Mouse (Mus musculus): ENCODE measurements around the gene Col8a2. TPM values are rescaled to one million over a fixed set of nuclear protein-coding genes. Genes with fewer than 3 reads are reported as not detected.
A peak's percentile ranks its signal among the peaks of the same experiment; 100 is the strongest.

Col8a2 gene
- total and polyA plus RNA-seq, 3 experiments = not detected

DNA sequence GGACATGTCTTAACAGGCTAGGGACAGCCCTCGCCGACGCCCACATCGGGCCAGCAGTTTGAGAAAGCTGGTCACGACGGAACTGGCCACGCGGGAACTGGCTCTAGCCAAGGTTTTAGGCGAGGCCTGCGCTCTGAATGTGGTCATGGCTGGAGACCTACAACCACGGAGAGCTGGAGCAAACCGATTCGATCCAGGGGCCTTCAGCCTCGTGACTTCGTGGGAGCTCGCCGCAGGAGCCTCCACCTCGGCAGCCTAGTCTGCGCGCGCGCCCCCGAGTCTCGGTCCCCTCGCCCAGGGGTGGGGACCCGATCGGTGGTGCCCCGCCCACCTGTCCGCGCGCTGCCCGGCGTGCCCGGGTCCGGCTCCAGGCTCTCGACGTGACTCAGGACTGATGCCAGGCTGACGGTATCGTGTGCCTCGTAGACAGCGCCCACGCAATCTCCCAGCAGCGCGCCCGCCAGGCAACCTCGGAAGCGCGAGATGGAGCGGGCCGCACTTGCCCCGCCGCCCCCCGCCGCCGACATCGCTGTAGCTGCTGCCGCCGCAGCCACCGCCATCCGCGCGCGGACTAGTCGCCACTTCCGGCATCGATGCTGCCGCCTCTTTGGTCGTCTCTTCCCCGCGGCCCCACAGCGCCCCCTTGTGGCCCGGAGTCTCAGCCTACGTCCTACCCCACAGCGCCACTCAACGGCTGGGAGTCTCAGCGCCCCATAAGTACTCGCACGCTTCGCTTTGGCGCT, 34.7 kb downstream of the Col8a2 start, which contains the start of gene Adprhl2:
Gene Adprhl2, minus strand, starts transcription at position 593 of the 743 bp plus-strand sequence.
- peak within 1 kb of the TSS; percentile 64 for H3K27ac ChIP-seq (ENCODE audit: insufficient read depth, low read depth)
- peak; percentile 96 for DNase-seq (ENCODE audit: extremely low read depth)
- H3K4me3 ChIP-seq (replicated peaks in 1 of 3; ENCODE audit: low read depth in 2 of 3, low read length in 2 of 3, poor library complexity in 1 of 3) = peak within 1 kb of the TSS; percentile 89 to 96 (median 94)
- H3K36me3 ChIP-seq (replicated peaks in 1 of 2; ENCODE audit: control insufficient read depth in 1 of 2, insufficient read depth in 1 of 2, low read length in 1 of 2) = peaks cover 22 to 43% of the 10 kb centered on the region in 2 experiments
- in situ Hi-C loops (cut with MboI; ENCODE audit: low pct_ligation_motif_present, low pct_unique_long_range_greater_than_20kb, low sequenced_read_pairs) (no loop called here), dilution Hi-C loops (cut with MboI; ENCODE audit: extremely low pct_ligation_motif_present, extremely low pct_unique_long_range_greater_than_20kb, low sequenced_read_pairs) (no loop called here)
- H3K4me2 ChIP-seq (ENCODE audit: insufficient read depth, low read depth, poor library complexity, severe bottlenecking) = peak within 1 kb of the TSS; percentile 84
- H3K4me1 ChIP-seq (ENCODE audit: control insufficient read depth in 1 of 2, insufficient read depth in 2 of 2) = peaks cover 4 to 17% of the 10 kb centered on the region in 2 experiments; a peak in 3 of 4 replicates
- H3K9me3 ChIP-seq (replicated peaks; ENCODE audit: low read length) = no peaks in the 10 kb centered on the region
- peaks cover 14% of the 10 kb centered on the region for H3K79me2 ChIP-seq (replicated peaks; ENCODE audit: control insufficient read depth, extremely low read depth, insufficient read depth, poor library complexity, severe bottlenecking)
- H3K27me3 ChIP-seq (replicated peaks) = no peaks in the 10 kb centered on the region
- TF ChIP-seq POLR2AphosphoS2 (IDR thresholded peaks at IDR 0.05; ENCODE audit: low read depth, low read length) (peak; percentile 76; the same call in 1 of the 2 replicates), HCFC1 (IDR thresholded peaks at IDR 0.05; ENCODE audit: low read depth, low read length) (peak; percentile 89), E2F4 (IDR thresholded peaks at IDR 0.05; ENCODE audit: insufficient replicate concordance, low read depth, low read length) (no peak), UBTF (IDR thresholded peaks at IDR 0.05; ENCODE audit: low read depth, low read length) (no peak), ZMIZ1 (IDR thresholded peaks at IDR 0.05; ENCODE audit: low read depth, low read length) (peak; percentile 85), ELF1 (IDR thresholded peaks at IDR 0.05; ENCODE audit: low read depth, low read length) (peak; percentile 92), TBP (conservative IDR thresholded peaks at IDR 0.05; ENCODE audit: low read depth, low read length) (0 out of 2 replicates have a peak, but pooled peaks have one; percentile 56), USF2 (conservative IDR thresholded peaks at IDR 0.05; ENCODE audit: low read depth, low read length) (no peak), SIN3A (IDR thresholded peaks at IDR 0.05; ENCODE audit: low read length) (peak; percentile 91), CHD1 (IDR thresholded peaks at IDR 0.05; ENCODE audit: low read depth, low read length) (no peak), NRF1 (IDR thresholded peaks at IDR 0.05; ENCODE audit: low read depth, low read length) (peak; percentile 52), JUND (conservative IDR thresholded peaks at IDR 0.05; ENCODE audit: low read depth, low read length) (no peak), CTCF (conservative IDR thresholded peaks at IDR 0.05 in 1 of 2, IDR thresholded peaks at IDR 0.05 in 1 of 2; ENCODE audit: low read depth in 2 of 2, low read length in 2 of 2) (peak; percentile 39 to 100; a peak in 3 of 4 replicates), KAT2A (IDR thresholded peaks at IDR 0.05; ENCODE audit: insufficient replicate concordance, low read length) (peak; percentile 83; the same call in 1 of the 2 replicates), USF1 (IDR thresholded peaks at IDR 0.05; ENCODE audit: low read depth, low read length) (no peak), ZKSCAN1 (IDR thresholded peaks at IDR 0.05; ENCODE audit: borderline replicate concordance, low read depth, low read length) (no peak), POLR2A (IDR thresholded peaks at IDR 0.05; ENCODE audit: low read depth, low read length) (peak; percentile 82), MYC (IDR thresholded peaks at IDR 0.05; ENCODE audit: low read depth, low read length) (peak; percentile 66; the same call in 1 of the 2 replicates), MXI1 (IDR thresholded peaks at IDR 0.05; ENCODE audit: low read depth, low read length) (peak; percentile 92), TCF12 (IDR thresholded peaks at IDR 0.05; ENCODE audit: low read depth, low read length) (peak; percentile 96), MAFK (IDR thresholded peaks at IDR 0.05; ENCODE audit: insufficient replicate concordance, low read length) (no peak), CHD2 (IDR thresholded peaks at IDR 0.05; ENCODE audit: low read length) (0 out of 2 replicates have a peak, but pooled peaks have one; percentile 37), EP300 (IDR thresholded peaks at IDR 0.05; ENCODE audit: low read length) (no peak), ETS1 (conservative IDR thresholded peaks at IDR 0.05; ENCODE audit: low read depth, low read length) (no peak), RCOR1 (conservative IDR thresholded peaks at IDR 0.05; ENCODE audit: low read depth, low read length) (no peak), GABPA (IDR thresholded peaks at IDR 0.05; ENCODE audit: insufficient replicate concordance, low read depth, low read length) (peak; percentile 83; the same call in 1 of the 2 replicates), JUN (IDR thresholded peaks at IDR 0.05; ENCODE audit: insufficient read depth, low read depth, low read length) (no peak), PAX5 (IDR thresholded peaks at IDR 0.05; ENCODE audit: low read length) (no peak), MAZ (IDR thresholded peaks at IDR 0.05; ENCODE audit: low read depth, low read length) (peak; percentile 43; the same call in 1 of the 2 replicates), BHLHE40 (IDR thresholded peaks at IDR 0.05; ENCODE audit: low read depth, low read length) (peak; percentile 61), IRF4 (IDR thresholded peaks at IDR 0.05; ENCODE audit: low read depth, low read length) (peak; percentile 83), ZC3H11A (IDR thresholded peaks at IDR 0.05; ENCODE audit: low read depth, low read length) (0 out of 2 replicates have a peak, but pooled peaks have one; percentile 7), ZNF384 (IDR thresholded peaks at IDR 0.05; ENCODE audit: low read depth, low read length) (peak; percentile 59), RAD21 (IDR thresholded peaks at IDR 0.05; ENCODE audit: low read depth, low read length) (peak; percentile 54), MAX (IDR thresholded peaks at IDR 0.05; ENCODE audit: low read length) (peak; percentile 71; the same call in 1 of the 2 replicates), NELFE (IDR thresholded peaks at IDR 0.05; ENCODE audit: low read depth, low read length) (peak; percentile 98), MEF2A (IDR thresholded peaks at IDR 0.05; ENCODE audit: borderline replicate concordance, low read depth, low read length) (peak; percentile 81), SMC3 (IDR thresholded peaks at IDR 0.05; ENCODE audit: low read depth, low read length) (peak; percentile 86)
- H3K9ac ChIP-seq (ENCODE audit: insufficient read depth, low read depth) = peak within 1 kb of the TSS; percentile 87

Measured in CH12.LX (cell line).